Mouse (Mus musculus): Measurements from ENCODE around the gene Fam50a.

GRCm38 (mm10) chrX:74299721-74300120 is 13.1 kb upstream of the Fam50a start:
- TF ChIP-seq CTCF (conservative IDR thresholded peaks at IDR 0.05; ENCODE audit: insufficient read depth, insufficient read length, low read depth, low read length), result no peak
- TF ChIP-seq POLR2A (IDR thresholded peaks at IDR 0.05; ENCODE audit: low read depth, low read length), result no peak
